Mouse (Mus musculus) liver, embryonic 15.5 days (tissue): ENCODE results near the gene Ly75. TPM values are rescaled to one million over a fixed set of nuclear protein-coding genes. Genes with fewer than 3 reads are reported as not detected.
A peak's percentile ranks its signal among the peaks of the same experiment; 100 is the strongest.

Experiments used
- ATAC-seq: fragments of 200-750 bp; cut with Nextera tagmentation; 2 replicates; pipeline ENCODE4 v1.8.0; 2017; ENCODE audit warnings: moderate number of reproducible peaks, mild to moderate bottlenecking, moderate library complexity; ENCODE audit not compliant: insufficient read depth
- H3K27ac ChIP-seq: fragments of 300-500 bp; sonication (generic); replicated peaks from 2 replicates; pipeline ENCODE4 v1.5.1; 2015; ENCODE audit warnings: mild to moderate bottlenecking, inconsistent platforms
- H3K27me3 ChIP-seq: fragments of 300-500 bp; sonication (generic); 2 replicates; pipeline ENCODE4 v1.6.1; 2015; ENCODE audit warnings: mild to moderate bottlenecking, inconsistent platforms
- H3K36me3 ChIP-seq: fragments of 300-500 bp; sonication (generic); replicated peaks from 2 replicates; pipeline ENCODE4 v1.6.1; 2015; ENCODE audit warnings: moderate library complexity, mild to moderate bottlenecking, inconsistent platforms
- H3K4me1 ChIP-seq: fragments of 300-500 bp; sonication (generic); replicated peaks from 2 replicates; pipeline ENCODE4 v1.6.1; 2015; ENCODE audit warnings: inconsistent platforms
- H3K4me2 ChIP-seq: fragments of 300-500 bp; sonication (generic); 2 replicates; pipeline ENCODE4 v1.6.1; 2015; ENCODE audit warnings: moderate library complexity, mild to moderate bottlenecking, inconsistent platforms
- H3K4me3 ChIP-seq: fragments of 300-500 bp; sonication (generic); replicated peaks from 2 replicates; pipeline ENCODE4 v1.5.1; 2015; ENCODE audit warnings: mild to moderate bottlenecking, inconsistent platforms
- H3K9ac ChIP-seq: fragments of 300-500 bp; sonication (generic); 2 replicates; pipeline ENCODE4 v1.6.1; 2015; ENCODE audit warnings: moderate library complexity, mild to moderate bottlenecking, inconsistent platforms
- H3K9me3 ChIP-seq: fragments of 300-500 bp; sonication (generic); replicated peaks from 2 replicates; pipeline ENCODE4 v1.6.1; 2016; ENCODE audit warnings: inconsistent platforms
- WGBS: fragments of 180-500 bp; shearing (Covaris S2); methylation state at CpG from one replicate; pipeline ENCODE4 v1.1.7; 2015; ENCODE audit warnings: mixed read lengths; ENCODE audit not compliant: insufficient replicate concordance; 5-methylcytosine and 5-hydroxymethylcytosine counted together
- polyA plus RNA-seq: library from polyadenylated mRNA; unstranded; fragments of >200 nt; fragmentation: Nextera tagmentation; extraction: Ambion mirVana; gene quantifications from 2 replicates; pipeline ENCODE4 v1.2.1, GENCODE M21; 2015

Gene Ly75
- polyA plus RNA-seq, 1 experiment from 2014 or later, result 2.8 TPM

DNA sequence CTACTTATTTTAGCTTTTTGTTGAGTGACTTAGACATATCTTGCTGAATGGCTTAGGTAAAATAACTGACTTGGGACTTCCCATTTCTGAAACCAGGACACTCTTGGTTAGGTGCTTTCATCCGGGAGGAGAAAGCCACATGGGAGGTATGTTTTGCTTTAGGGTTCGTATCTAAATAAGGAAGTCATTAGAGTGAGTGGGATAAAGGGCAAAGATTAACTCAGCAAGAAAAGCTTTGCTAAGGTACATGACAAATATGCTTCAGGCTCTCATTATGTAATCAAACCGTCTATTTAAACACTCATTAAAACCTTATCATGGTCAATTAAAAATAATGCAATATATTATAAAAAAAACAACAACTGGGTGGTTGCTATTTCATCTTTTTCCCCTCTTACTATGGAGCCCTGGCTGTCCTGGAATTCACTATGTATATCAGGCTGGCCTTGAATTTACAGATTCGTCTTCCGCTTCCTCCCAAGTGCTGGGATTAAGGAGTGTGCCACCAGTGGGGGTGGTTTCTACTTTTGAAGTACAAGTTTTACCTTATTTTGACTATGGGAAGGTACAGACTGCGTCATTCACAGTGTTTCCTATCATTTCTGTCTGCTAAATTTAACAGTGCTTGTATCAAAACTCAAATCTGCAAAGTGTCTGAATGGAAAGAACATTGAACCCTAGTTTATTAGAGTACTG lies 60.9 kb downstream of the Ly75 start:
- H3K4me3 ChIP-seq, result no peak overlapping the region
- no peak overlapping the region for H3K27ac ChIP-seq
- WGBS, result 58% methylated on average over 6 of the region's 6 CpGs
- no peaks in the 10 kb centered on the region for H3K9me3 ChIP-seq
- H3K4me2 ChIP-seq, result no peak overlapping the region
- no peak overlapping the region for H3K9ac ChIP-seq
- no peaks in the 10 kb centered on the region for H3K27me3 ChIP-seq
- no peaks in the 10 kb centered on the region for H3K4me1 ChIP-seq
- ATAC-seq, result no peak
- H3K36me3 ChIP-seq, result 0 out of 2 replicates have a peak, but pooled peaks cover 6% of the 10 kb centered on the region

DNA sequence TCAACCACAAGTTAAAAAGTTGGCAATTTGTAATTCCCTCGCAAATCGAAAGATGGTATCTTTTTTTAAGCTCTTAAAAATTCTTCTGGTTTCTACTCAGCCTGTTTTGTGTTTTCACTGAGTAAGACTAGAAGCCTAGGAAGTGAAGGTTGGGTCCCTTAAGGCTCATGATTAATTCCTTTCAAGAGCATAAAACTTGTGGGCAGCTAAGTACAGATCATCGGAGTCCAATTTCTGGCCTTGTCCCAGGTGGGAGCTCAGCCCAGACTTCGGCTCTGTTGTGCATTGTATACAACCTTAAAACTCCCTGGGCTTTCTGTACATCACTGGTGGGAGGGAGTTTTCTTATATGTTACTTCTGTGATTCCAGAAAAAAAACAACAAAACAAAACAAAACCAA lies 79.3 kb downstream of the Ly75 start:
- Histone ChIP-seq H3K27ac (no peak overlapping the region), H3K4me2 (no peak overlapping the region), H3K9ac (no peak overlapping the region), H3K27me3 (no peaks in the 10 kb centered on the region), H3K4me3 (no peak overlapping the region), H3K9me3 (no peaks in the 10 kb centered on the region), H3K4me1 (no peaks in the 10 kb centered on the region), H3K36me3 (peaks cover 4% of the 10 kb centered on the region)
- no peak for ATAC-seq
- WGBS, result 88% methylated on average over 4 of the region's 4 CpGs

DNA sequence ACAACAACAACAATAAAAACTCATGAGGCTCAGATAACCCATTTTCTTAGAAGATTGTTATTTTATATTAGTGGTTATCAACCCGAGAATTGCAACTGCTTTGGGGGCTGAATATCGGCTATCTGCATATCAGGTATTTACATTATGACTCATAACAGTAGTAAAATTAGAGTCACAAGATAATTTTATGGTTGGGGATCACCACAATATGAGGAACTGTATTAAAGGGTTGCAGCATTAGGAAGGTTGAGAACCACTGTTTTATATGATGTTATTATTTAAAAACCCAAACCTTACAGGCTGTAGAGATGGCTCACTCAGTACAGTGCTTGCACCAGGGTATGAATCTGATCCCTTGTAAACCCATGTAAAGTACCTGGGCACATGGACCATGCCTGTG lies 83.8 kb downstream of the Ly75 start:
- H3K27ac ChIP-seq, result no peak overlapping the region
- 63% methylated on average over 2 of the region's 2 CpGs for WGBS
- H3K36me3 ChIP-seq, result peaks cover 10% of the 10 kb centered on the region
- H3K9me3 ChIP-seq, result no peaks in the 10 kb centered on the region
- no peaks in the 10 kb centered on the region for H3K27me3 ChIP-seq
- no peak overlapping the region for H3K4me2 ChIP-seq
- no peak overlapping the region for H3K9ac ChIP-seq
- ATAC-seq, result no peak
- no peaks in the 10 kb centered on the region for H3K4me1 ChIP-seq
- no peak overlapping the region for H3K4me3 ChIP-seq

DNA sequence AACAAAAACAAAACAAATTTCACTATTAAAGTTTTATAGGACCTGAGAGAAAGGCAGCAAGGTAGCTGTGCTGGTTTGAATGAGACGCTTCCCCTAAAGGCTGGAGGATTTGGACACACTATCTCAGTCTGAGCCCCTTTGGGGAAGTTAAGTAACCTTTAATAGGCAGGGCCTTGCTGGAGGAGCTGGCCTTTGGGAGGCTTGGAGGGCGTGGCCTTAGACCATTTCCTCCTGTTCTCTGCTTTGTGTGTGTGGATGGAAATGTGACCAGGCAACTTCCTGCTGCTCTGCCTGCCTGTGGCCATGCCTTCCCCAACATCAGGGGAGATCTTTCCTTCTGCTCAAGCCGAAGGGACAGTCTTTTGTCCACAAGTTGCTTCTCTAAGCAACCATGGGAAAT lies 84.8 kb downstream of the Ly75 start:
- no peak overlapping the region for H3K4me3 ChIP-seq
- peaks cover 10% of the 10 kb centered on the region for H3K36me3 ChIP-seq
- H3K9ac ChIP-seq, result no peak overlapping the region
- H3K27ac ChIP-seq, result no peak overlapping the region
- no peak overlapping the region for H3K4me2 ChIP-seq
- 27% methylated on average over 3 of the region's 3 CpGs for WGBS
- no peaks in the 10 kb centered on the region for H3K9me3 ChIP-seq
- no peaks in the 10 kb centered on the region for H3K4me1 ChIP-seq
- H3K27me3 ChIP-seq, result no peaks in the 10 kb centered on the region
- no peak for ATAC-seq

DNA sequence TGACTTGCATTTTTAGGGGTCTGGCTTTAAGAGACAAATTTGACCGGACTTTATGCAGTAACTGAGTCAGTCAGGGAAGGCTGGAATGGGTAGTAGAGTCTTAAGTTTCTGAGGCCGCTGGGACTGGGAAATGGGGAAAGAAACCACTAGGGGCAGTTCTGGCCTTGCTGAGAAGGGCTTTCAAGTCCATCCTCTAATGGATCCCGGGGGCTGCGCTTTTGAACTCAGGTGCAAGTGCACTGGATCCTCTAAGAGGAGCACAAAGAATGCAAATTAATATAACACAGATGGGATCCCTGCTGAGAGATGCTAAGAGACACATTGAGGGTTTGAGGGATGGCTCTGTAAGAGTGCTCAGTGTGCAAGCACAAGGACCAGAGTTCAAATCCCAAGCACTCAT lies 91.7 kb downstream of the Ly75 start:
- H3K9me3 ChIP-seq, result no peaks in the 10 kb centered on the region

DNA sequence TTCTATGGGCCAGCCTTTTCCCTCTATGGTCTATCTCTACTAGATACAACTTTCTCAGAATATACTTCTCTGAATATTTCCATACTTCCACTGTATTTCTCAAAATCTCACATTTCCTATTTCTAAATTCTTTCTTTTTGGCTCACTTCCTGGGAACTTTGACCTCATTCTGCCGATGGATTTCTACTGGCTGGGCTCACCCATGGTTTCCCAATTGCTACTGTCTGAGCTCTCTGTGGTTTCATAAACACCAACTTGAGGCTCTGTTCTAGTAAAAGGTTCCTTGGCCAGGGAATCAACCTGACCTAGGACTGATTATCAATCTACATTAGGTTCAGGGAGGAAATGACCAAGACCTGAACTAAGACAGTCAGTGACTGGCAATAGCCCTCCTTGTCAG lies 93.7 kb downstream of the Ly75 start:
- no peak for ATAC-seq
- WGBS, result 45% methylated on average over 1 of the region's 1 CpGs

More for the DNA sequence above, 91.7 kb downstream of the Ly75 start:
- Histone ChIP-seq H3K36me3 (no peaks in the 10 kb centered on the region), H3K27ac (no peak overlapping the region), H3K4me2 (no peak overlapping the region), H3K4me1 (0 out of 2 replicates have a peak, but pooled peaks cover 3% of the 10 kb centered on the region), H3K9ac (no peak overlapping the region), H3K4me3 (no peak overlapping the region), H3K27me3 (no peaks in the 10 kb centered on the region)
- ATAC-seq, result no peak
- 67% methylated on average over 4 of the region's 4 CpGs for WGBS

DNA sequence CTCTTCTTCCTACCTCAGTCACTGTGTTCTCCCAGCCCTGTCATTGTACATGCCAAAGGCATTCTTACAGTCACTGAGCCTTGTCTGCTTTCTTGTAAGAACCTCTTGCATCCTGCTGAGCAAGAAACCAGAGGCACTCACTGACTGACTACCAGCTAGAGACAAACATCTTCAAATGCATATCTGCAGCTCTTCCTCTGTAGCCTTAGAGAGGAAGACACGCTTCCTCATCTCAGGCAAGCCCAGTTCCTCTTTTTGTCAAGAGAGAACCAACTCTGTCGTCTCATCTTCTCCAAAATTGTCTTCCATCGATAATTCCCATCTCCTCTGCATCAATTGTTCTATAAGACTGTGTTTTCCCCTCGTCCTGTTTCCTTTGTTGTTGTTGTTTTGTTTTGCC lies 94.5 kb downstream of the Ly75 start:
- Histone ChIP-seq H3K9me3 (no peaks in the 10 kb centered on the region), H3K4me2 (no peak overlapping the region), H3K27me3 (peaks cover 20% of the 10 kb centered on the region), H3K27ac (no peak overlapping the region), H3K36me3 (no peaks in the 10 kb centered on the region), H3K9ac (no peak overlapping the region), H3K4me3 (no peak overlapping the region), H3K4me1 (0 out of 2 replicates have a peak, but pooled peaks cover 5% of the 10 kb centered on the region)
- 18% methylated on average over 4 of the region's 4 CpGs for WGBS
- no peak for ATAC-seq

More for the DNA sequence above, 93.7 kb downstream of the Ly75 start:
- Histone ChIP-seq H3K4me2 (no peak overlapping the region), H3K4me3 (no peak overlapping the region), H3K9me3 (no peaks in the 10 kb centered on the region), H3K27ac (no peak overlapping the region), H3K27me3 (peaks cover 12% of the 10 kb centered on the region), H3K4me1 (0 out of 2 replicates have a peak, but pooled peaks cover 3% of the 10 kb centered on the region), H3K9ac (no peak overlapping the region), H3K36me3 (no peaks in the 10 kb centered on the region)

DNA sequence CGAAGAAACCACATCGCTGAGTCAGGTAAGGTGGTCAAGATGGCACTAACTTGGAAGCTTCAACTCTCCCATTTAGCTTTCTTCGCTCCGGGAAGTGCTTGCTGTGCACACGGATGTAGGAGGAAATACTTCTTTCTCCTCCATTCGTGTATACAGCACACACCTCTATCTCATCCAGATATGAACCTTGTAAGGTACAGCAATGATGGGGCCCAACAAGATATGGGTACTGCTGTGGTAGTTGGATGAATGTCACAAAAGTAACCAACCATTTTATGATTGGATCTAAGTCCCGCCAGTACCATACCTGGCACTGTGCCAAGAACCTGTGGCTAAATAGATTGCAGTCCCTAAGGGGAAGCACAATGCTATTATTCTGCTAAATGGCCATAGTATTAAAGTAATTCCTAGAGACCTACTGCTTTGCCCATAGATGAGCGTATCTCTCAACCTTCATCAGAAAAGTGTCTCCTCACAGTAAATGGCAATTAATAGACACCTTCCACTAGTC lies 97.9 kb downstream of the Ly75 start:
- WGBS, result 74% methylated on average over 8 of the region's 8 CpGs
- Histone ChIP-seq H3K36me3 (no peaks in the 10 kb centered on the region), H3K27ac (0 out of 2 replicates have a peak overlapping the region, but pooled peaks have one; percentile 79), H3K9me3 (no peaks in the 10 kb centered on the region), H3K4me1 (peaks cover 9% of the 10 kb centered on the region; the same call in 1 of the 2 replicates), H3K4me3 (no peak overlapping the region), H3K9ac (no peak overlapping the region), H3K4me2 (peak overlapping the region; percentile 64; the same call in 1 of the 2 replicates), H3K27me3 (peaks cover 28% of the 10 kb centered on the region)
- no peak for ATAC-seq

DNA sequence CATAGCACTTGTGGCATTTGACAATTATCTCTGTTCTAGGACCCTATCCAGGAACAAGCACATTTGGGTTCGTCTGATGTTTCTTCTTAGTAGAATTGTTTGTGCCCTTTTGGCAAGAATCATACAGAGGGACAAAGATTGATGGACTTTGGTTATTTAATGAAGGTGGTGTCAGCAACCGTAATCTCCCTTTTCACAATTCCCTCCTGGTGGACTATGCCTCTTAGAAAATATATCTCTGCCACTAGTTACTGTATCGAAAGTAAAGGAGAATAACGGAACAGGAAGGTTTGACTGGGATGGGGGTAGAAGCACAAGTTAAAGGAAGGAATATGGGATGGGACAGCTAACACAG lies 98.7 kb downstream of the Ly75 start, which contains the start of gene Cd302:
Gene Cd302, minus strand, starts transcription at position 22 of the 355 bp plus-strand sequence.
- peak within 1 kb of the TSS; percentile 64 for H3K4me2 ChIP-seq
- no peaks in the 10 kb centered on the region for H3K9me3 ChIP-seq
- H3K4me1 ChIP-seq, result peaks cover 7% of the 10 kb centered on the region; the same call in 1 of the 2 replicates
- peaks cover 28% of the 10 kb centered on the region for H3K27me3 ChIP-seq
- H3K27ac ChIP-seq, result peak within 1 kb of the TSS; percentile 79
- H3K9ac ChIP-seq, result peak within 1 kb of the TSS; percentile 30; the same call in 1 of the 2 replicates
- peak within 1 kb of the TSS; percentile 51 for H3K4me3 ChIP-seq
- peak; percentile 39; the same call in 1 of the 2 replicates for ATAC-seq
- H3K36me3 ChIP-seq, result no peaks in the 10 kb centered on the region
- 32% methylated on average over 4 of the region's 4 CpGs for WGBS

DNA sequence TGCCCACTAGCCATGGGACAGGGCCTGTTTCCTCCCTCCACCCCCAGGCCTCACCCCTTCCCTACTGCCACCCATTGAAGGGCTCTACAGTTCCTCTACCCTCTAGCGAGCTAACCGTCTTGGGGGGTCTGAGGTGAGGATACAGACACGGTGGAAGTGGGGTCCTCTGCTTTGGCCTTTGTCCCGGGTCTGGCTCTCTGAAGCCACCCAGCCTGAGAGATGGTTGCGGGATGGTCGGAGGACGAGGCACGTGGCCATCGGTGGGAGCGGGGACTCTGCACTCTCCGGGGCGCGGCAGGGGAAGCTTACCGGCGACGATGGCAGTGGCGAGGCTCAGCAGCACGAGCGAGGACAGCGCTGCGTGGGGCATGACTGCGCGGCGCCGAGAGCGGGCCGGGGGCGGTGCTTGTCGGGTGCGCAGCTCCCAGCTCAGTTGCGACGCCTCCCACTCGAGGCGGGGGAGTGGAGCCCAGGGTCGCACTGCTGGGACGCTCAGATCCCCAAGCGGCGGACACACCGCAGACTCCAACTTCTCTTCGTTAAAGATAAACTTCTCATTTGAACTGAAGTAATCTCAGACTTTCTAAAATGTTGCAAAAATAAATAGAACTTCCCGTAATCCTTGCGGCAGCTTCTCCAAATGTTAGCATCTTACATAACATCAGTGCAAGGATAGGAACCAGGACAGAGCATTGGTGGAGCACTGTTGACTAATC lies 99.2 kb downstream of the Ly75 start:
- WGBS, result 1% methylated on average over 42 of the region's 42 CpGs
- Histone ChIP-seq H3K36me3 (no peaks in the 10 kb centered on the region), H3K9me3 (no peaks in the 10 kb centered on the region), H3K27me3 (peaks cover 28% of the 10 kb centered on the region), H3K4me3 (peak overlapping the region; percentile 51), H3K4me2 (peak overlapping the region; percentile 64), H3K4me1 (peaks cover 7% of the 10 kb centered on the region; the same call in 1 of the 2 replicates), H3K27ac (peak overlapping the region; percentile 79), H3K9ac (peak overlapping the region; percentile 30; the same call in 1 of the 2 replicates)
- peak; percentile 70 for ATAC-seq

DNA sequence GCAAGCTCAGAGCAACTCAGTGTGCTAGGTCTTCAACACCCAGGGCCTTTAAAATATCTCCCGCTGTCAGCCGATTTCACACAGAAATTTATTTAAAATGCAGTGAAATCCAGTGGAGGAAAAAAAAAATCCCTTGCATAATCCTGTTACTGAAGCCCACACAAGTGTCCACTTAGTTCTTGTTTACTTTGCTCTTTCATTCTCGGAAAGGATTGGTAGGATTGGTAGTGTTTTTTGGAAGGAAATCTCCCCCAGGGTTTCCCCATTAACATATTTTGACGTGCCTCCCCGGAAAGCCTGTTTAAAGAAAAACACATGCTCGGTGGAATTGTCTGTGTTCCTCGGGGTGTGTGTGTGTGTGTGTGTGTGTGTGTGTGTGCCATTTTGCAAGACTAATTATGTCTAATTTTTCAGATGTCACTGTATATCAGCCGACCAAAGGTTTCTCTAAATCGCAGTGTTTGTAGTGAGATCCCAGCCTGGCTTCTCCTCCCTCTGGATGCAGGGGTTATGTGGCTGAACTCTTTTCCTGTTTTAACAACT lies 99.8 kb downstream of the Ly75 start:
- WGBS, result 16% methylated on average over 9 of the region's 9 CpGs
- Histone ChIP-seq H3K9me3 (no peaks in the 10 kb centered on the region), H3K4me3 (peak overlapping the region; percentile 51), H3K27me3 (peaks cover 28% of the 10 kb centered on the region), H3K27ac (peak overlapping the region; percentile 79), H3K9ac (peak overlapping the region; percentile 30; the same call in 1 of the 2 replicates), H3K36me3 (no peaks in the 10 kb centered on the region), H3K4me2 (peak overlapping the region; percentile 64), H3K4me1 (peaks cover 7% of the 10 kb centered on the region; the same call in 1 of the 2 replicates)
- ATAC-seq, result no peak
